Mouse (Mus musculus) T-cell, adult 2 months (primary cell): ENCODE data around the gene Col5a3.

Experiments
- DNase-seq: peaks from one replicate; pipeline ENCODE4 v3.0.0; 2022; ENCODE audit warnings: low spot score

Gene Col5a3

GRCm38 (mm10) chr9:20747682-20748081 lies 67.2 kb downstream of the Col5a3 start:
- DNase-seq, result no peak

GRCm38 (mm10) chr9:20746017-20746660 lies 68.7 kb downstream of the Col5a3 start, which contains the start of gene Olfm2:
Olfm2 (minus strand) TSS chr9:20746349.
- no peak for DNase-seq

- DNase-seq, result no peak
Observed at GRCm38 (mm10) chr9:20745129-20745966, 69.5 kb downstream of the Col5a3 start.

- peak; percentile 26 for DNase-seq
Observed at GRCm38 (mm10) chr9:20743946-20744738, 70.7 kb downstream of the Col5a3 start.

GRCm38 (mm10) chr9:20740407-20740806 lies 74.5 kb downstream of the Col5a3 start:
- peak; percentile 69 for DNase-seq

GRCm38 (mm10) chr9:20738251-20738999 lies 76.4 kb downstream of the Col5a3 start:
- DNase-seq, result no peak

- no peak for DNase-seq
Observed at GRCm38 (mm10) chr9:20737227-20737626, 77.6 kb downstream of the Col5a3 start.

- DNase-seq, result no peak
Observed at GRCm38 (mm10) chr9:20734692-20735091, 80.2 kb downstream of the Col5a3 start.

GRCm38 (mm10) chr9:20731797-20732196 lies 83.1 kb downstream of the Col5a3 start:
- no peak for DNase-seq

GRCm38 (mm10) chr9:20729451-20729850 lies 85.4 kb downstream of the Col5a3 start:
- no peak for DNase-seq

GRCm38 (mm10) chr9:20727601-20728113 lies 87.2 kb downstream of the Col5a3 start:
- DNase-seq, result peak; percentile 22

- no peak for DNase-seq
Observed at GRCm38 (mm10) chr9:20726859-20727600, 87.8 kb downstream of the Col5a3 start.

- no peak for DNase-seq
Observed at GRCm38 (mm10) chr9:20726134-20726858, 88.6 kb downstream of the Col5a3 start.

GRCm38 (mm10) chr9:20721582-20721981 lies 93.3 kb downstream of the Col5a3 start:
- no peak for DNase-seq
